Mouse (Mus musculus) kidney, embryonic 14.5 days (tissue): ENCODE data around the gene Fam92b. TPM values are rescaled to one million over a fixed set of nuclear protein-coding genes. Genes with fewer than 3 reads are reported as not detected.

ENCODE experiments used
- ATAC-seq: fragments of 200-750 bp; cut with Nextera tagmentation; 2 replicates; pipeline ENCODE4 v1.8.0; 2017; ENCODE audit warnings: moderate number of reproducible peaks, mild to moderate bottlenecking, moderate TSS enrichment, moderate library complexity; ENCODE audit not compliant: low FRiP score, low TSS enrichment
- H3K27ac ChIP-seq: fragments of 300-500 bp; sonication (generic); 2 replicates; pipeline ENCODE4 v1.5.1; 2014; ENCODE audit warnings: low read depth, mild to moderate bottlenecking, low read length, moderate library complexity, mixed read lengths
- H3K27me3 ChIP-seq: fragments of 300-500 bp; sonication (generic); 2 replicates; pipeline ENCODE4 v1.6.1; 2014; ENCODE audit warnings: mild to moderate bottlenecking, low read length; ENCODE audit not compliant: control insufficient read depth, insufficient read depth
- H3K36me3 ChIP-seq: fragments of 300-500 bp; sonication (generic); 2 replicates; pipeline ENCODE4 v1.6.1; 2014; ENCODE audit warnings: low read length, mixed read lengths; ENCODE audit not compliant: control insufficient read depth, insufficient read depth
- H3K4me1 ChIP-seq: fragments of 300-500 bp; sonication (generic); 2 replicates; pipeline ENCODE4 v1.6.1; 2014; ENCODE audit warnings: low read length, mixed read lengths; ENCODE audit not compliant: control insufficient read depth, insufficient read depth
- H3K4me2 ChIP-seq: fragments of 300-500 bp; sonication (generic); replicated peaks from 2 replicates; pipeline ENCODE4 v1.6.1; 2014; ENCODE audit warnings: low read depth, mild to moderate bottlenecking, low read length
- H3K4me3 ChIP-seq: fragments of 300-500 bp; sonication (generic); 2 replicates; pipeline ENCODE4 v1.5.1; 2014; ENCODE audit warnings: mild to moderate bottlenecking, low read length
- H3K9ac ChIP-seq: fragments of 300-500 bp; sonication (generic); 2 replicates; pipeline ENCODE4 v1.6.1; 2014; ENCODE audit warnings: low read depth, mild to moderate bottlenecking, low read length, moderate library complexity
- H3K9me3 ChIP-seq: fragments of 300-500 bp; sonication (generic); 2 replicates; pipeline ENCODE4 v1.6.1; 2016; ENCODE audit warnings: low read length; ENCODE audit not compliant: control insufficient read depth
- WGBS: fragments of 180-500 bp; shearing (Covaris S2); extraction: QIAGEN DNeasy Blood & Tissue Kit; methylation state at CpG from one replicate; pipeline ENCODE4 v1.1.7; 2014; 5-methylcytosine and 5-hydroxymethylcytosine counted together
- polyA plus RNA-seq: library from polyadenylated mRNA; unstranded; fragments of >200 nt; fragmentation: Nextera tagmentation; extraction: Ambion mirVana; gene quantifications from 2 replicates; pipeline ENCODE4 v1.2.1, GENCODE M21; 2014

Gene Fam92b
- polyA plus RNA-seq, 1 experiment from 2014 or later, result 0.24 TPM

- H3K9me3 ChIP-seq, result no peaks in the 10 kb centered on the region
- H3K27me3 ChIP-seq, result no peaks in the 10 kb centered on the region
- H3K9ac ChIP-seq, result no peak overlapping the region
- H3K4me1 ChIP-seq, result peaks cover 32% of the 10 kb centered on the region
- 13% methylated on average over 8 of the region's 9 CpGs for whole genome bisulfite sequencing
- ATAC-seq, result peak; percentile 53
- no peak overlapping the region for H3K4me3 ChIP-seq
- H3K4me2 ChIP-seq, result no peak overlapping the region
- no peaks in the 10 kb centered on the region for H3K36me3 ChIP-seq
- no peak overlapping the region for H3K27ac ChIP-seq
Measured at GRCm38 (mm10) chr8:120184366-120184765, 7.1 kb upstream of the Fam92b start.

GRCm38 (mm10) chr8:120181861-120182414, 4.7 kb upstream of the Fam92b start:
- Histone ChIP-seq H3K4me1 (peaks cover 44% of the 10 kb centered on the region), H3K9me3 (no peaks in the 10 kb centered on the region), H3K36me3 (no peaks in the 10 kb centered on the region), H3K27me3 (no peaks in the 10 kb centered on the region), H3K27ac (no peak overlapping the region), H3K4me2 (no peak overlapping the region), H3K4me3 (no peak overlapping the region), H3K9ac (no peak overlapping the region)
- ATAC-seq, result no peak
- 75% methylated on average over 4 of the region's 4 CpGs for WGBS

- H3K4me3 ChIP-seq, result no peak overlapping the region
- 81% methylated on average over 5 of the region's 5 CpGs for WGBS
- ATAC-seq, result no peak
Measured at GRCm38 (mm10) chr8:120181274-120181673, 4.0 kb upstream of the Fam92b start.

GRCm38 (mm10) chr8:120180445-120180970, 3.2 kb upstream of the Fam92b start:
- peaks cover 38% of the 10 kb centered on the region for H3K4me1 ChIP-seq
- WGBS, result 56% methylated on average over 7 of the region's 7 CpGs
- ATAC-seq, result no peak

More at GRCm38 (mm10) chr8:120181274-120181673, 4.0 kb upstream of the Fam92b start:
- H3K9me3 ChIP-seq, result no peaks in the 10 kb centered on the region
- no peaks in the 10 kb centered on the region for H3K36me3 ChIP-seq
- peaks cover 3% of the 10 kb centered on the region; the same call in 1 of the 2 replicates for H3K27me3 ChIP-seq
- no peak overlapping the region for H3K4me2 ChIP-seq
- no peak overlapping the region for H3K27ac ChIP-seq
- H3K4me1 ChIP-seq, result peaks cover 46% of the 10 kb centered on the region
- no peak overlapping the region for H3K9ac ChIP-seq

GRCm38 (mm10) chr8:120179027-120179431, 1.8 kb upstream of the Fam92b start:
- Histone ChIP-seq H3K4me3 (no peak overlapping the region), H3K4me2 (peak overlapping the region; percentile 41), H3K27ac (no peak overlapping the region), H3K9me3 (no peaks in the 10 kb centered on the region), H3K27me3 (peaks cover 6% of the 10 kb centered on the region), H3K9ac (no peak overlapping the region), H3K4me1 (peaks cover 23% of the 10 kb centered on the region), H3K36me3 (no peaks in the 10 kb centered on the region)
- peak; percentile 58 for ATAC-seq
- WGBS, result 0% methylated on average over 10 of the region's 10 CpGs

More at GRCm38 (mm10) chr8:120180445-120180970, 3.2 kb upstream of the Fam92b start:
- no peaks in the 10 kb centered on the region for H3K36me3 ChIP-seq
- peaks cover 4% of the 10 kb centered on the region; the same call in 1 of the 2 replicates for H3K27me3 ChIP-seq
- no peaks in the 10 kb centered on the region for H3K9me3 ChIP-seq
- no peak overlapping the region for H3K4me2 ChIP-seq
- H3K27ac ChIP-seq, result no peak overlapping the region
- H3K4me3 ChIP-seq, result no peak overlapping the region
- H3K9ac ChIP-seq, result no peak overlapping the region

GRCm38 (mm10) chr8:120178124-120178514, 853 bp upstream of the Fam92b start:
- no peak overlapping the region for H3K4me3 ChIP-seq
- H3K27me3 ChIP-seq, result peaks cover 7% of the 10 kb centered on the region
- H3K4me1 ChIP-seq, result peaks cover 23% of the 10 kb centered on the region
- WGBS, result 6% methylated on average over 10 of the region's 10 CpGs
- no peaks in the 10 kb centered on the region for H3K36me3 ChIP-seq
- no peak for ATAC-seq
- no peak overlapping the region for H3K27ac ChIP-seq
- H3K9me3 ChIP-seq, result no peaks in the 10 kb centered on the region
- H3K4me2 ChIP-seq, result no peak overlapping the region
- H3K9ac ChIP-seq, result no peak overlapping the region

- ATAC-seq, result no peak
- Histone ChIP-seq H3K36me3 (no peaks in the 10 kb centered on the region), H3K27ac (no peak overlapping the region), H3K4me3 (no peak overlapping the region), H3K9me3 (no peaks in the 10 kb centered on the region), H3K27me3 (peaks cover 7% of the 10 kb centered on the region), H3K4me2 (no peak overlapping the region), H3K9ac (no peak overlapping the region), H3K4me1 (peaks cover 23% of the 10 kb centered on the region)
- 44% methylated on average over 4 of the region's 4 CpGs for WGBS
Measured at GRCm38 (mm10) chr8:120176605-120177004, 661 bp downstream of the Fam92b start.

GRCm38 (mm10) chr8:120174606-120175005, 2.7 kb downstream of the Fam92b start:
- H3K4me2 ChIP-seq, result no peak overlapping the region
- peaks cover 7% of the 10 kb centered on the region for H3K27me3 ChIP-seq
- no peak overlapping the region for H3K4me3 ChIP-seq
- 61% methylated on average over 18 of the region's 18 CpGs for WGBS
- no peak overlapping the region for H3K9ac ChIP-seq
- H3K4me1 ChIP-seq, result peaks cover 19% of the 10 kb centered on the region
- no peaks in the 10 kb centered on the region for H3K36me3 ChIP-seq
- no peak for ATAC-seq
- no peaks in the 10 kb centered on the region for H3K9me3 ChIP-seq
- no peak overlapping the region for H3K27ac ChIP-seq

GRCm38 (mm10) chr8:120173195-120173594, 4.1 kb downstream of the Fam92b start:
- Histone ChIP-seq H3K27ac (no peak overlapping the region), H3K4me3 (no peak overlapping the region), H3K9ac (no peak overlapping the region), H3K27me3 (peaks cover 7% of the 10 kb centered on the region), H3K9me3 (no peaks in the 10 kb centered on the region), H3K4me2 (no peak overlapping the region), H3K36me3 (no peaks in the 10 kb centered on the region), H3K4me1 (peaks cover 16% of the 10 kb centered on the region)
- 88% methylated on average over 1 of the region's 1 CpGs for WGBS
- no peak for ATAC-seq
